Mouse (Mus musculus): ENCODE results near the gene Tmub1.

GRCm38 (mm10) chr5:24490413-24490920 is 42.8 kb upstream of the Tmub1 start:
- TF ChIP-seq POLR2A (IDR thresholded peaks at IDR 0.05; ENCODE audit: borderline replicate concordance, extremely low read depth, low read depth, low read length) (no peak), CTCF (IDR thresholded peaks at IDR 0.05; ENCODE audit: insufficient read depth, low read length) (no peak)

Measured in lung, adult 2 months (tissue).